Mouse (Mus musculus): ENCODE data around the gene Ermn.

The Ermn gene

GRCm38 (mm10) chr2:58052821-58053581 is at the start of gene Ermn:
Gene Ermn, minus strand, starts transcription at chr2:58052864.
- no peak for DNase-seq (ENCODE audit: low spot score)

DNA sequence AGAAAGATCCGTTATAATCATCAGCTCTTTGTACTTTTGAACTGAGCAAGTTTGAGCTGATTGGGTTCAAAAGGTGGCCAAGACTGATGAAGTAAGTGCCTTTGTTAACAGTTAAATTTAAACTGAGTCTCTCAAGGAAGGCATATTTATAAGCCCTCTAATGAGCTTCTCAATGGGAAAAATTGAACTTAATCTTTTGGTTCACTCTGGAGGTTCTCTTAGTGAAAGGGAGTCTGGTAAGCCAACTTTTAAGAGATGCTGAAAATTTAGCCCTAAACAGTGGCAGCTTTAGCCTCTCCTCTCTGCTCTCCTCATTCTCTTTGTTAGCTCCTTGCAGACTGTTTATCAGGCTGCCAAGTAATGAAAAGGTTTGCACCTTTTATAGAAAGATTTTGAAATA is 42.2 kb upstream of the Ermn start:
- DNase-seq (ENCODE audit: low spot score), result no peak

DNA sequence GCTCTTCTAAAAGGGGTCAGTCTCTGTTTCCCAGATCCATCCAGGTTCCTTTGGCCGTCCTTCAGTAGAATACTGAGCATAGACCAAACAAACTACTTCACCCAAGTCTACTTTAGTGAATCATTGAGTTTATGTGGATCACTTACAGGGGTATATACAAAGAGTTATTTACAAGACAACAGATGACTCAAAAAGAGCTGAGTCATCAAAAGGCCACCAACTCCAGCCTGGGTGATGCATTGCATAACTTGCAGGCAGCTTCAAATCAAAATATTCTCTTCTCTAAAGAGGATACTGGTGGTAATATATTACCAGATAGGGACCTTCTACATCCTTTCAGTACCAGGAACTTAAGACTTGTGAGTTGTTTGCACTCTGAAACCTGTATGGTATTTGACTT is 33.8 kb upstream of the Ermn start:
- no peak for DNase-seq (ENCODE audit: low spot score)

DNA sequence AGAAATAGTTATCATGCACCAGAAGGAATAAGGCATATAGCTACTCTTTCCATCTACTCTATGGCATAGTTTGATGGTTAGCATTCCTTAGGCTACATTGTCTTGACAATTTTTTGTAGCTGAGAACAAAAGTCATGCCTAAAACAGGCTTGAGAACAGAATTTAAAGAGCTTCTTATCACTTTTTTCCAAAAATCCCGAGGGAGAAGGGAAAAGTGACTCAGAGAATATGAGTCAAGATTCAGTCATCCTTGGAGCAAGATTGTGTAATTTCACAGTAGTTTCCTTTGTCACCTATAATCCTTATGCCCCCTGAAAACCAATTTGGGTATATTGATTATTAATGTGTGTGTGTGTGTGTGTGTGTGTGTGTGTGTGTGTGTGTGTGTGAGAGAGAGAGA is 27.2 kb upstream of the Ermn start:
- no peak for DNase-seq (ENCODE audit: low spot score)

DNA sequence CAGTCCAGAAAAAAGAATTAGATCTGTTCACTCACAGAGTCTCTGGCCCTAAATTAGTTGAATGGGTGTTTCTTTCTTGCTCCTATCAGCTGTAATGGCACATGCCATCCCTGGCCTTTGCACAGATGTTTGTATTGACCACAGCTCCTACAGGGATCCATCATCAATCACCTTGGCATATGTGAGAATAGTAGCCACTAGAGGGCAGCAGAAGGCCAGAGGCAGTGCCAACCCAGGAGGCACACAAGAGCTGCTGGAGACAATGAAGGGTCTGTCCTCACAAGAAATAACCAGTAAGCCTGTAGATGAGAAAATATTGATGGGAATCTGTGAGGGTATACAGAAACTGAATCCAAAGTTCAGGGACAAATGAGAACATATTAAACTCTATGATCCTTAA is 2.7 kb upstream of the Ermn start:
- no peak for DNase-seq (ENCODE audit: low spot score)

DNA sequence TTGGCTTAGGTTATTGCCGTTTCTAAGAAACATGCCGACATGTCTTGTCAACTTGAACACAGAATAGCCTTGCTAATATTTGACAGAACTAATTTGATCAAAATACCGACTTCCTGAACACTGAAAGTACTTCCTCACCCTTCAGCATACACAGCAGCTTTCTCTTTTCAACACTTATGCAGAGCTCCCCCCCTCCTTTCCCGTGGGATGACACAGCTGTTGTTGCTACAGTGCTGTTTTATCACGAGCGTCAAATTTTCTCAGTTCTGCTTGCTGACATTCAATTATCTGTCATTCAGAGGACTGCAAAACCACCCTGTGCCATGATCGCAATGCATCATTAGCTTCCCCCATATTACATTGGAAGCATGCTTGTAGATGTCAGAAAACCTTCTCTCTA is 10.8 kb downstream of the Ermn start:
- no peak for DNase-seq (ENCODE audit: low spot score)

- DNase-seq (ENCODE audit: low spot score), result no peak
Observed at GRCm38 (mm10) chr2:58036926-58037325, 15.7 kb downstream of the Ermn start.

DNA sequence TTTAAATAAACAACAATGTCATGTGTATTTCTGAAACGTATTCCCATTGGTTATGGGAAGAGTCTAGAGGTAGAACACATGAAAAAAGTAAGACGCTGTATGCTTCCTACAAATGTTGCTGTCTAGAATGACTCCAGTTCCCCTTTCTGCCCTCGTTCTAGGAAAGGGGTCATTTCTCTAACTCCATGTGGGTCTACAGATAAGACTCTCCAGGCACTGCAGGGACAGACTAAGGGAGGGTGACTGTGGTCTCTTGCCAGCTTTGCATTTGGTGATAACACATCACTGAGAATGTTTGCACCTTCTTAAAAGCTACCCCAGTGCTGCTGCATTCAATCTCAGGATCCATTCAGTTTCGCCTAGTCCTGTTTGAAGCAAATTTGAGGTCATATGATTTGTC is 17.0 kb downstream of the Ermn start:
- DNase-seq (ENCODE audit: low spot score), result no peak

DNA sequence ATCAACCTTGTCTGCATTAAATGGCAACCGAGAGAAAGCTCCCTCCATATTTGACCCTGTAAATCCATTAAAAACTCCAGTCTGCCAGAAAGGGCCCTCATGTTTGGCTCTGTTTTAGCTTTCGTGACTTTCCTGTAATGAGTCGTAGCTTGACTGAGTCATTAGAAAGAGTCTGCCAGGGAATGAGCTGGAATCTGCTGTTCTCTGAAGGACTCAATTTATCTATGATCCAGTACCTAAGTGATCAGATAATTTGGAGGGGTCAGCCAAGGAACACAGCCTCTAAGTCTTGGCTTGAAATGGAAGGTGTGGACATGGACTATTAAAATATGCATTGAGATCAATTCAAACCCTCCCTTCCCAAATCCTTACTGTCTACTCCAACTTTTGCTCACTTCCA is 21.2 kb downstream of the Ermn start:
- DNase-seq (ENCODE audit: low spot score), result no peak

- DNase-seq (ENCODE audit: low spot score), result no peak
Observed at GRCm38 (mm10) chr2:58029404-58029803, 23.3 kb downstream of the Ermn start.

- DNase-seq (ENCODE audit: low spot score), result no peak
Observed at GRCm38 (mm10) chr2:58026740-58027139, 25.9 kb downstream of the Ermn start.

DNA sequence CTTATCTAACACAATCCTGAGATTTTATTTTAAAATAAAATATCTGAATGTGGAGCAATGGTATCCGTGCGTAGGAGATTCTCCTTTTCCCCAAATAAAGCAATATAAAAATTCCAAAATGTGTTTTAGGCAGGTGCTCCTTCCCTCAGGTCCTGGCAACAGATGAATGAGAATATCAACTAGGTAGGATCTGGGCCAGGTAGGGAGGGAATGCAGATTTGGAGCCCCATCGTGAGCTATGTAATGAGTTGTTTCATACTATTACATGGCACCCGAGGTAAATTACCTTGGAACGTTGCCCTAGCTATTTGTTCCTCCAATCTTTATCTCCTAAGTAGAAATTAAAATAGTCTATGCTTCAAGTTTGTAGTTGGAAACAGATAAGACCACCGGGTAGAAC is 29.1 kb downstream of the Ermn start:
- DNase-seq (ENCODE audit: low spot score), result no peak

DNA sequence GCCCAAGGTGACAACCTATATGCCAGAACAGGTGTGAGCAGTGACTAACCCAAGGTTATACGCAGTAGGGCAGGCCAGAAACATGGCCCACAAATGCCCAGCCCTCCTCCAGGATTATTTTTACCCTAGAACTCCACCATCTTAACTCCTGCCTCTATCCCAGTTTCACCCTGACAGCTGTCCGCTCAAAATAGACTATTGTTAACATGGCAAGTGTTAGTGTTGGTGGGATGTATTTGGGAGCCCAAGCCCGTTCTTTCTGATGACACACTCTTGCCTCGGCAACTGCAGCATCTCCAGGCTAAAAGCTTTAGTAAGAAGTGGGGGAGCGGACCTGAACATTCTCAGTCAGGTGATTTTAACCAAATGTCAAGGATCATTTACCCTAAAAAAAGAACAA is 45.6 kb downstream of the Ermn start:
- no peak for DNase-seq (ENCODE audit: low spot score)

- DNase-seq (ENCODE audit: low spot score), result no peak
Observed at GRCm38 (mm10) chr2:58001497-58001896, 51.2 kb downstream of the Ermn start.

GRCm38 (mm10) chr2:57997752-57998430 is 54.8 kb downstream of the Ermn start, which contains the start of gene Galnt5:
Gene Galnt5, plus strand, starts transcription at chr2:57997884.
- DNase-seq (ENCODE audit: low spot score), result no peak
